Mouse (Mus musculus) inflammation-experienced regulatory T-cells (primary cell): Measurements from ENCODE around the gene Casp8. TPM values are rescaled to one million over a fixed set of nuclear protein-coding genes. Genes with fewer than 3 reads are reported as not detected.

ENCODE experiments used
- polyA plus RNA-seq, 2 experiments: library from polyadenylated mRNA; unstranded; fragments of 100-300 nt; shearing (Covaris generic); gene quantifications; one replicate each; pipeline ENCODE4 v1.2.1; 2017

Gene Casp8
- 100 to 1,000 TPM; 194 to 207 TPM for polyA plus RNA-seq

GRCm38 (mm10) chr1:58795291-58796058 is at the start of gene Casp8:
Casp8 (plus strand) TSS chr1:58795374.

Other genes with a start within 250 kb of the Casp8 start
- 10 to 100 TPM in 1 of 2 experiments, 1 to 10 TPM in 1; 6.3 to 13.1 TPM for gene Fam126b, start 209.1 kb upstream of the Casp8 start, polyA plus RNA-seq
- 100 to 1,000 TPM; 112 TPM for gene Ndufb3, start 209.0 kb upstream of the Casp8 start, polyA plus RNA-seq
- under 1 TPM; 0.13 to 0.67 TPM for gene Als2cr12, start 99.4 kb upstream of the Casp8 start, polyA plus RNA-seq
- 100 to 1,000 TPM; 118 to 126 TPM for gene Cflar, start 83.9 kb upstream of the Casp8 start, polyA plus RNA-seq
- 10 to 100 TPM; 25.3 to 42.3 TPM for gene Trak2, start 178.1 kb downstream of the Casp8 start, polyA plus RNA-seq
- gene Stradb, start 178.1 kb downstream of the Casp8 start, polyA plus RNA-seq = 10 to 100 TPM; 21.3 to 21.9 TPM